Mouse (Mus musculus) olfactory bulb, adult 2 months (tissue): ENCODE data around the gene Fancd2os.

ENCODE experiments used
- CTCF ChIP-seq: fragments of 200-500 bp; IDR thresholded peaks from 2 replicates; pipeline ENCODE4 v1.5.1; 2012; ENCODE audit warnings: low read depth, mild to moderate bottlenecking, low read length, moderate library complexity; ENCODE audit not compliant: insufficient read depth
- POLR2A ChIP-seq: fragments of 200-500 bp; IDR thresholded peaks from 2 replicates; pipeline ENCODE4 v1.6.1; 2012; ENCODE audit warnings: mild to moderate bottlenecking, low read depth, low read length, moderate library complexity; ENCODE audit not compliant: insufficient read depth

DNA sequence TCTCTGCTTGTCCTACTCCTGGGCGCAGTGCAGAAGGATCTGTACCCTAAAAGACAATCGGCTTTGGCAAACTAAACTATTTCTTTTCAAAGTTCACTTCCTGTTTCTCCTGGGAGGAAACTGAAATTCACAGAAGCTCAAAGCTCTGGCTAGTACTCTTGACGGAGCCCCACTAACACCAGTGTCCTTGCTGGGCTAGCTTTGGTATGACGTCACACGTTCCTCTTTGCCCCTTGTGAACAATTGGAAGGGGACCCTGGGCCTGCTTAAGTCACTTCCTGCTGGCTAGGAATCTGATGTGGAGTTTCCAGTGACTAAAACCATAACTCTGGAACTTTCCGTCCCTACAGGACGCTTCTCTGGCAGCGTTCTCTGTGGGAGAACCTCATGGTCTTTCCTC is 44.3 kb upstream of the Fancd2os start:
- no peak for TF ChIP-seq CTCF
- no peak for TF ChIP-seq POLR2A
